Mouse (Mus musculus): Measurements from ENCODE around the gene Fzr1. TPM values are rescaled to one million over a fixed set of nuclear protein-coding genes. Genes with fewer than 3 reads are reported as not detected.
A peak's percentile ranks its signal among the peaks of the same experiment; 100 is the strongest.

The Fzr1 gene
- polyA plus RNA-seq, 1 experiment from 2014 or later: 140 TPM

DNA sequence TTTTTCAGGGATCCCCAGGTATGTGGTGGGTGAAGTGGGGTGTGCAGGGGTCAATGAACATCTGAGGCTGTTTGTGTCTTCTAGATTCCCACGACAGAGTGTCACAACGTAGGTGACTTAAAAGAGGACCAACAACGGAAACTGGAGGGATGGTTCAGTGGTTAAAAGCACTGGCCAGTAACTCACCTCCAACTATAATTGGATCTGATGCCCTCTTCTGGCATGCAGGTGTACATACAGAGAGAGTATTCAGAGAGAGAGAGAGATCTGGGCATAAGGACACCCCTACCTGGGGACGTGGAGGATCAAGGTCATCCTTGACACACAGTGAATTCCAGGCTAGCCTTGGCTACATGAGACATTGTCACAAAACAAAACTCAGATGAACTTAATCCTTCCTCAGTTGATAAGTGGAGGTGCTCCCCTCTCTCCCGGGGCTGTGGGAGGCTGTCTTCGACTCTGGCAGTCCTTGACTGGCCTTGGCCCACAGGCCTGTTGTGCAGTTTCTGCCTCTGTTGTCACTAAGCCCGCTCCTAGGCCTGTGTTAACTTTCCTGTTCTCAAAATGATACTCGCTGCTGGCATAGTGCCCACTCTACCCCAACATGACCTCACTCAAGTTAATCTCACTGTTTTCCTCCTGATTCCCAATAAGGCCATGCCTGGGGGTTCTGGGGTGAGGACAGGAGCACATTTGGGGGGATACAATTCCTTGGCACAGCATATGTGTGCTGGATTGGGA lies 33.7 kb downstream of the Fzr1 start:
- H3K4me3 ChIP-seq: no peak overlapping the region
- H3K4me1 ChIP-seq: peaks cover 25% of the 10 kb centered on the region
- no peak overlapping the region for H3K9ac ChIP-seq
- H3K27me3 ChIP-seq: peaks cover 68% of the 10 kb centered on the region
- H3K27ac ChIP-seq: no peak overlapping the region
- H3K9me3 ChIP-seq: no peaks in the 10 kb centered on the region
- H3K36me3 ChIP-seq: peaks cover 22% of the 10 kb centered on the region
- 54% methylated on average over 8 of the region's 8 CpGs for WGBS
- no peak for ATAC-seq (ENCODE audit: insufficient number of reproducible peaks, insufficient read depth, low FRiP score, low TSS enrichment)
- no peak overlapping the region for H3K4me2 ChIP-seq (replicated peaks)

DNA sequence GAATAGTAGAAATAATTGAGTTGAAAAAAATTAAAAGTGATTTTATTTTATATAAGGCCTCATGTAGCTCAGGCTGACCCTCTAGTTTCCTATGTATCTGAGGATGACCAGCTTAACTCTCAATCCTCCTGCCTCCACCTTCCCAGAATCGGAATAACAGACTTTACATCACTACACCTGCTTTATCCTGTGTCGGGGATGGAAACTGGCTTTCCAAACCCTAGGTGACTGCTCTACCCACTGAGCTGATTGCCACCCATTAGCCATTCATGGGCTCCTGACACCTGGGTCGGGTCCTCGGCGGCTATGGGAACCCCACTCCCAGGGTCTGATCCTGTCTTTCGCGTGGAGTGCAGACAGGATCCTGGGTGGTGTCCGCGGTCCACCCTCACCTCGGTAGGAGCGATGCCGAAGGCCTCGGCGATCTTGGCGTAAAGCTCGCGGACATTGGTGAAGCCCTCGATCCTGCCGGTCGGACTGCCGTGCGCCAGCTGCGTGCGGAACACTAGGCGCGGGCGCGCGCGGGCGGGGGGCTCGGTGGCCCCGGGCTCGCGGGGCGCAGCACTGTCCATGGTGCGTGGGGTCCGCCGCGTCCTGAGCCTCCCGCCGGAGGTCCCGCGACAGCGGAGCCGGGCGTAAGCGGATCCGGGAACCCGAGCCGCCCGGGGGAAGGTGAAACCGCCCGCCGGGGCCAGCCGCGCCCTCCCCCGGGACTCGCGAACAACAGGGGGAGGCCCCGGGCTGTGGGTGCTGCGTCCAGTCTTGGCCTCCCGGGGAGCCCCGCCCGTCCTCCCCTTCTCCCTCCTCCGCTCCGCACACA lies 35.4 kb downstream of the Fzr1 start, which contains the start of gene Gipc3:
TSS of gene Gipc3 (minus strand) at position 581 of the 820 bp plus-strand sequence.
- H3K4me1 ChIP-seq: peaks cover 15% of the 10 kb centered on the region
- peak within 1 kb of the TSS; percentile 59 for H3K4me2 ChIP-seq (replicated peaks)
- peak within 1 kb of the TSS; percentile 47 for H3K9ac ChIP-seq
- peaks cover 13% of the 10 kb centered on the region for H3K36me3 ChIP-seq
- ATAC-seq (ENCODE audit: insufficient number of reproducible peaks, insufficient read depth, low FRiP score, low TSS enrichment): no peak
- H3K27me3 ChIP-seq: peaks cover 73% of the 10 kb centered on the region
- peak within 1 kb of the TSS; percentile 37 for H3K4me3 ChIP-seq
- H3K9me3 ChIP-seq: no peaks in the 10 kb centered on the region
- WGBS: 7% methylated on average over 55 of the region's 67 CpGs
- H3K27ac ChIP-seq: no peak within 1 kb of the TSS

DNA sequence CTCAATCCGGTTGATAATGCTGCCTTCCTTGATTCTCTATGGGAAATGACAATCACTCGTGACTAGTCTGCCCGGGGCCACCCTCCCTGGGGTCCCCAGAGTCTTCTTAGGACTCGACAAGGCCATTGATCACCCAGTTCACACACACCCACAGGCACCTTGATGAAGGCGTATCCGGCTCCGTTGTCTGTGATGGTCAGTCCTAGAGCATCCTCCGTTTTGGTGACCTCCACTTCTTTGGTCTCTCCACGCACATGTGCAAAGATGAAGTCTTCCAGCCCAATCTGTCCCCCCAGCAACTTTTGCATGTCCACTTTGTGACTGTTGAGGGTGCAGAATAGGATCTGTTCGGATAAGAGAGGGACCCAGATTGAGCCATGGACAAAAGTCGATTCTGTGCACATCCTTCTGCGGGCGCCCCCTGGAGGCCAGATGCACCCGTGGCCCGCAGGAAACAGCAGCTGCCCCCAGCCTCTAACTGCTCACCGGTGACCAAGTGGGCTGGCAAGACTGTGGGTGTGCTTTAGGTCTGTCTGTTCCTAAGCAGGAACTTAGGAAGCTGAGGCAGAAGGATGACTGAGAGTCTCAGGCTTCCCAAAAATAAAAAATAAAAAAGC lies 36.9 kb downstream of the Fzr1 start:
- no peaks in the 10 kb centered on the region for H3K9me3 ChIP-seq
- no peak overlapping the region for H3K4me3 ChIP-seq
- peaks cover 5% of the 10 kb centered on the region for H3K4me1 ChIP-seq
- peaks cover 73% of the 10 kb centered on the region for H3K27me3 ChIP-seq
- 29% methylated on average over 16 of the region's 16 CpGs for WGBS
- peaks cover 7% of the 10 kb centered on the region; the same call in 1 of the 2 replicates for H3K36me3 ChIP-seq
- H3K9ac ChIP-seq: no peak overlapping the region
- H3K4me2 ChIP-seq (replicated peaks): no peak overlapping the region
- no peak for ATAC-seq (ENCODE audit: insufficient number of reproducible peaks, insufficient read depth, low FRiP score, low TSS enrichment)
- no peak overlapping the region for H3K27ac ChIP-seq

DNA sequence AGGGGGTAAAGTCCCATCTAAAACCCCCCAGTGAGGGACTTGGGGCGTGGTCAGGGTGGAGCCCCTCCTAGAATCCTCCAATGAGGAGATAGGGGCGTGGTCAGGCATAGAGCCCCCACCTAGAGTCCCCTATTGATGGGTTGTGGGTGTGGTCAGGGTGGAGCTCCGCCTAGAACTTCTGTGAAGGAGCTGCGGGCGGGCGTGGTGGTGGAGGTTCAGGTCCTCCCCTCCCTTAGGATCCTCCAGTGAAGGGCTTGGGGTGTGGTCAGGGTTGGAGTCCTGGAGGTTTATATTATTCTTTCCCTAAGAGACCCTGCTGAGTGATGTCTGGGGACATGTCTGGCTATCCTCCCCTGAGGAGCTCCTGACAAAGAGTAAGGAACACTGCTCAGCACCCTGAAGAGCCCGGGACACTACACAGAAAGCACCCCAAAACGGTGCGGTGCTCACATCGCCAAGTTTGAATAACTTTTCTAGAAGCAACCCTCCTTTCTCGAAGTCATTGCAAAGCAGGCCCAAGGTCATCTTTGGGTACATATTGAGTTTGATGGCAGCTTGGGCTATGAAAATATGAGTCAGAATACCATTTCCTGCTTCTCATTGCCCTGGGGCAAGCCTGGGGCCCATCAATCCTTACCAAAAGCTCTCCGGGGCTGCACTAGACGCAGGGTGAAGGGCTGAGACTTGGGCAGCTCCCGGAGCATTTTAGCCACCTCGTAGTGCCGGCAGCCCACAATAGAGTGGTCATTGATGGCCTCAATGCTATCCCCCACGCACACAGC lies 37.6 kb downstream of the Fzr1 start:
- WGBS: 35% methylated on average over 17 of the region's 17 CpGs
- Histone ChIP-seq H3K4me1 (peaks cover 9% of the 10 kb centered on the region; the same call in 1 of the 2 replicates), H3K4me3 (no peak overlapping the region), H3K27ac (no peak overlapping the region), H3K4me2 (replicated peaks) (no peak overlapping the region), H3K9ac (no peak overlapping the region), H3K9me3 (no peaks in the 10 kb centered on the region), H3K36me3 (peaks cover 7% of the 10 kb centered on the region; the same call in 1 of the 2 replicates), H3K27me3 (peaks cover 71% of the 10 kb centered on the region)
- no peak for ATAC-seq (ENCODE audit: insufficient number of reproducible peaks, insufficient read depth, low FRiP score, low TSS enrichment)

DNA sequence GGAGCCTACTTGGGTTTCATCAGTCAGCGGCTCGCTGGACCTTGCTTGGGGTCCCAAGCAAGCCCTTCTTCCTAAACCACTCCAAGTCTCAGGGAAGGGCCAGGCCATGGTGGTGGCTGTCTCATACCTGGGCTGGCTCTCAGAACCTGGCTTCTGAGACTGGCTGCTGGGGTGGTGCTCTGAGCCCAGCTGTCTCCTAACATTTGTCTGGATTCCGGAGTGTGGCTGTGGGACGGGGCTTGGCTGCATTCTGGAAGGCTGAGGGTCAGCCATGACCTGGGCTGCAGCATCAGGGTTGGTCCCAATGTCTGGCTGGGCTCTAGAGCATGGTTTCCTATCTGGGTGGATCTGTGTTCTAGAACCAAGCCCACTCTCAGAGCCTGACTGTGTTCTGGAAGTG lies 41.8 kb downstream of the Fzr1 start:
- no peak for ATAC-seq (ENCODE audit: insufficient number of reproducible peaks, insufficient read depth, low FRiP score, low TSS enrichment)
- WGBS: 95% methylated on average over 4 of the region's 4 CpGs

DNA sequence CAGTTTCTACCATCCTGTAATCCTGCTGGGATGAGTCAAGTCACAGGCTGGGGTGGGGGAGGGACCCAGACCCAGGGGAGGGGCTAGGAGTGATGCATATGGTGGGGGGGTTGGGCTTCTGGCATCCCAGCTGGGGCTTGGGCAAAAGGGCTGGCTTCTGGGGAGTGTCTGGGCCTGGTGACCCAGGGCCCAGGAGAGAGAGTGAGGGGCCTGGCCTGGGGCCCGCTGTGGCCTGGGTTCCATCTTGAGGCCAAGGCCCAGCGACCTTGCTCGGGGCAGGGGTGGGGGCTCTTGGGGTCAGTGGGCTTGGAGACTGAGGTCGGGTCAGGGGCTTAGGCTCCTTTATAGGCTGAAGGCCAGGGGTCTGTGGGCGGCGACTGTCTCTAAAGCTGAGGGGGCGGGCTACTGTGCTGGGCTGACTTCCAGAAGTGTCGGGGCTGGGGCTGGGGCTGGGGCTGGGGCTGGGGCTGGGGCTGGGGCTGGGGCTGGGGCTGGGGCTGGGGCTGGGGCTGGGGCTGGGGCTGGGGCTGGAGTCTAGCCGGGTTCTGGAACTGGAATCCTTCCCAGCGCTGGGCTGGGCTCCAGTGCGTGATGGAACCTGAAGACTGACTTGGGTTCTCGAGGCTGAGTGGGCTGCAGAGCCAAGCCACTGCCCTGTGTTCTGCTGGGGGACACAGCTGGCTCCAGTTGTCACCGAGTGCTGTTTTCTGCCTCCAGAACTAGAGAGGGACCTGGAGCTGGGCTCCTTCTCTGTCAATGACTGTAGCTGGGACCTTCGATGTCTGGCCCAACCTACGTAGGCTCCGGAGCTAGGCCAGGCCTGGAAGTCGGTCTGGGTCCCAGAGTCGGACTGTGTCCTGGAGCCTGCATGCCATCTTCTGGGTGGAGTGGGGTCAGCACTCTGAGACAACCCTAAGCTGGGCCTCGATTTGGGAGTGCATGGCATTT lies 42.6 kb downstream of the Fzr1 start:
- Histone ChIP-seq H3K27me3 (peaks cover 56% of the 10 kb centered on the region), H3K4me2 (replicated peaks) (peak overlapping the region; percentile 13; the same call in 1 of the 2 replicates), H3K36me3 (no peaks in the 10 kb centered on the region), H3K27ac (peak overlapping the region; percentile 50), H3K4me1 (peaks cover 18% of the 10 kb centered on the region; the same call in 1 of the 2 replicates), H3K9ac (peak overlapping the region; percentile 36; the same call in 1 of the 2 replicates), H3K9me3 (no peaks in the 10 kb centered on the region), H3K4me3 (no peak overlapping the region)
- ATAC-seq (ENCODE audit: insufficient number of reproducible peaks, insufficient read depth, low FRiP score, low TSS enrichment): peak; percentile 47; the same call in 1 of the 2 replicates
- WGBS: 40% methylated on average over 19 of the region's 19 CpGs

More for the DNA sequence above, 41.8 kb downstream of the Fzr1 start:
- peaks cover 18% of the 10 kb centered on the region; the same call in 1 of the 2 replicates for H3K4me1 ChIP-seq
- H3K4me3 ChIP-seq: no peak overlapping the region
- no peak overlapping the region for H3K4me2 ChIP-seq (replicated peaks)
- H3K27me3 ChIP-seq: peaks cover 62% of the 10 kb centered on the region
- H3K27ac ChIP-seq: no peak overlapping the region
- no peak overlapping the region for H3K9ac ChIP-seq
- no peaks in the 10 kb centered on the region for H3K9me3 ChIP-seq
- H3K36me3 ChIP-seq: no peaks in the 10 kb centered on the region

DNA sequence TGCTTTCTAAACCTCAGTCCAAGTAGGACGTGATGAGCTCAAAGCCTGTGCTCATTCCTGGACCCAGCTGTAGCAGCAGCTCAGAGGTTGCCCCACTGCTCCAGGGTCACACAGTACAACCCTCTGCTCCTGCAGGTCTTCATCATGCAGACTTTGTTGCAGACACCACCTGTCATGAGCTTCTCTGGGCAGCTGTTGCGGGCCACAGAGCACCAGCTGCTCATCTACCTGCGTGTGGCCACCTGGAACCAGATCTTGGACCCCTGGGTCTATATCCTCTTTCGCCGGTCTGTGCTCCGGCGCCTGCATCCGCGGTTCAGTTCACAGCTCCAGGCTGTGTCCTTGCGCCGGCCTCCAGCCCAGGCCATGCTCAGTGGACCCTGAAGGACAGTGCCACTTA lies 44.0 kb downstream of the Fzr1 start:
- no peak overlapping the region for H3K27ac ChIP-seq
- H3K9ac ChIP-seq: no peak overlapping the region; the same call in 1 of the 2 replicates
- no peaks in the 10 kb centered on the region for H3K36me3 ChIP-seq
- peaks cover 49% of the 10 kb centered on the region for H3K27me3 ChIP-seq
- H3K4me3 ChIP-seq: no peak overlapping the region
- peaks cover 21% of the 10 kb centered on the region for H3K4me1 ChIP-seq
- H3K4me2 ChIP-seq (replicated peaks): no peak overlapping the region
- no peaks in the 10 kb centered on the region for H3K9me3 ChIP-seq
- WGBS: 63% methylated on average over 11 of the region's 11 CpGs
- ATAC-seq (ENCODE audit: insufficient number of reproducible peaks, insufficient read depth, low FRiP score, low TSS enrichment): no peak

DNA sequence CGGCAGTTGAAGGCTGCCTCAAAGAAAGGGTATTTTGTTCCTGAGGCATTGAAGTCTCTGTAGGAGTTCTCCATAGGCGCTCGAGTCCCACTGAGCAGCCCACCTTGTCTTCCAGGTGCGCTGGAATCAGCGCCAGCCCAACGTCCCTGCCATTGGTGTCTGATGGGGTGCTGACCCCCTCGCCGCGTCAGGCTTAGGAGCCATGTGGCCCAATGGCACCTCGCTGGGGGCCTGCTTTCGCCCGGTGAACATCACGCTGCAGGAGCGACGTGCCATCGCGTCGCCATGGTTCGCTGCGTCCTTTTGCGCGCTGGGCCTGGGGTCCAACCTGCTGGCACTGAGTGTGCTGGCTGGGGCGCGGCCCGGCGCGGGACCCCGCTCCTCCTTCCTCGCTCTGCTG lies 46.0 kb downstream of the Fzr1 start:
- 0 out of 2 replicates have a peak overlapping the region, but pooled peaks have one; percentile 5 for H3K4me3 ChIP-seq
- peak overlapping the region; percentile 25; the same call in 1 of the 2 replicates for H3K4me2 ChIP-seq (replicated peaks)
- peaks cover 34% of the 10 kb centered on the region for H3K4me1 ChIP-seq
- no peak overlapping the region for H3K9ac ChIP-seq
- peaks cover 38% of the 10 kb centered on the region for H3K27me3 ChIP-seq
- no peak for ATAC-seq (ENCODE audit: insufficient number of reproducible peaks, insufficient read depth, low FRiP score, low TSS enrichment)
- H3K9me3 ChIP-seq: no peaks in the 10 kb centered on the region
- H3K36me3 ChIP-seq: 0 out of 2 replicates have a peak, but pooled peaks cover 4% of the 10 kb centered on the region
- H3K27ac ChIP-seq: no peak overlapping the region
- WGBS: 10% methylated on average over 29 of the region's 29 CpGs

DNA sequence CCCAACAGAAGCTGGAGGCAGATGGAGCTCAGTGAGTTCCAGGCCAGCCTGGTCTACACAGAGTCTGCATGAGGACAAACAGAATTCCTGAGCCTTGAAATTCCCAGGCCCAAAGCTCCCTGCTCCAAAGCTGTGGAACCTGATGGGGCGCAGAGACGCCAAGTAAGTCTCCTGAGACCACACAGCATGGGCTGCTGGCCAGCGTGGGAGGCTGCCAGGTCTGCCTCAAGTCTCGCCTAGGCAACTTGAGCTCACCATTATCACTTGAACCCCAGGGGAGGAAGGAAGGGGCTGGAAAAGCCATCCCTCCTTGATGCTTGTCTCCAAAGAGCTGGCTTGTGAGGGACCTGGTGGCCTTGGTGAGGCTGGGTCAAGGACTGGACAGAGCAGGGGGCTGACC lies 48.3 kb downstream of the Fzr1 start:
- H3K4me1 ChIP-seq: peaks cover 21% of the 10 kb centered on the region
- H3K27me3 ChIP-seq: peaks cover 29% of the 10 kb centered on the region
- H3K9ac ChIP-seq: no peak overlapping the region
- H3K4me2 ChIP-seq (replicated peaks): no peak overlapping the region
- no peaks in the 10 kb centered on the region for H3K9me3 ChIP-seq
- peak overlapping the region; percentile 78 for H3K27ac ChIP-seq
- H3K4me3 ChIP-seq: no peak overlapping the region
- ATAC-seq (ENCODE audit: insufficient number of reproducible peaks, insufficient read depth, low FRiP score, low TSS enrichment): no peak
- peaks cover 26% of the 10 kb centered on the region for H3K36me3 ChIP-seq
- 69% methylated on average over 4 of the region's 4 CpGs for WGBS

Data from embryonic facial prominence, embryonic 12.5 days (tissue).